Mouse (Mus musculus) effector memory CD4-positive, alpha-beta T cell, adult 7 months (primary cell): ENCODE results near the gene Trp73. TPM values are rescaled to one million over a fixed set of nuclear protein-coding genes. Genes with fewer than 3 reads are reported as not detected.

Experiments used
- polyA plus RNA-seq: library from polyadenylated mRNA; unstranded; fragments of 100-300 nt; shearing (Covaris generic); gene quantifications from one replicate; pipeline ENCODE4 v1.2.1, GENCODE M21; 2017

Trp73 gene
- polyA plus RNA-seq: 0.56 TPM

DNA sequence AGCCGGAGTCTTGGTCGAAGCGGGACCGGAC is at the start of gene Trp73:
TSS of gene Trp73 (minus strand) at position 27 of the 31 bp plus-strand sequence.

DNA sequence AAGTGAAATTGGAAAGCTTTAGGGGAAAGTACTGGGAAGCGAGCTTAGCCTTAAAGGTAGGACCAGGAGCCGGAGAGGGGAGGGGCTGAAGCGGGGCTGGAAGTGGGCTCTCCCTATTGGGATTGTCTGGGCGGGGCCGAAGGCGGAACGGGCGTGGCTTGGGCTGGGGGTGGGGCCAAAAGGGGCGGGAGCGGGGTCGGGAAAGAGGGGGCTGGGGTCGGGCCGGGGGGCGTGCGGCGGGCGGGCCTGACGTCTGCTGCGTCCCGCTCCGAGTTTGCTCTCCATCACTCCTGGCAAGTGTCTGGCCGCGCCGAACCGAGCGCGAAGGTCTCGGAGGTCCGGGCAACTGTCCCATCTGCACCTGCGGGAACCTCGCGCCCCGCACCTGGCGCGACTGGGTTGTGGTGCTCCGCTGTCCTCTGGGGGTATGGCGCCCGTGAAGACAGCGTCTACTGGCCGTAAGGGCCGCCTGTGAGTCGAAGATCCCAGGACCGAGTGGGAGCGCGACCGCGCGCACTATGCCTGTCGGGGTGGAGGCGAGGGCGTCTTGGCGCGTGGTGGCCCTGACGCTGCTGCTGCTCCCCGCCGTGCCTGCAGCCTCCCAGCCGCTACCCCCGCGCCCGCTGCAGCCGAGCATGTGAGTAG is 30.6 kb upstream of the Trp73 start, which contains the start of gene Megf6:
TSS of gene Megf6 (plus strand) at position 225 of the 645 bp plus-strand sequence.

DNA sequence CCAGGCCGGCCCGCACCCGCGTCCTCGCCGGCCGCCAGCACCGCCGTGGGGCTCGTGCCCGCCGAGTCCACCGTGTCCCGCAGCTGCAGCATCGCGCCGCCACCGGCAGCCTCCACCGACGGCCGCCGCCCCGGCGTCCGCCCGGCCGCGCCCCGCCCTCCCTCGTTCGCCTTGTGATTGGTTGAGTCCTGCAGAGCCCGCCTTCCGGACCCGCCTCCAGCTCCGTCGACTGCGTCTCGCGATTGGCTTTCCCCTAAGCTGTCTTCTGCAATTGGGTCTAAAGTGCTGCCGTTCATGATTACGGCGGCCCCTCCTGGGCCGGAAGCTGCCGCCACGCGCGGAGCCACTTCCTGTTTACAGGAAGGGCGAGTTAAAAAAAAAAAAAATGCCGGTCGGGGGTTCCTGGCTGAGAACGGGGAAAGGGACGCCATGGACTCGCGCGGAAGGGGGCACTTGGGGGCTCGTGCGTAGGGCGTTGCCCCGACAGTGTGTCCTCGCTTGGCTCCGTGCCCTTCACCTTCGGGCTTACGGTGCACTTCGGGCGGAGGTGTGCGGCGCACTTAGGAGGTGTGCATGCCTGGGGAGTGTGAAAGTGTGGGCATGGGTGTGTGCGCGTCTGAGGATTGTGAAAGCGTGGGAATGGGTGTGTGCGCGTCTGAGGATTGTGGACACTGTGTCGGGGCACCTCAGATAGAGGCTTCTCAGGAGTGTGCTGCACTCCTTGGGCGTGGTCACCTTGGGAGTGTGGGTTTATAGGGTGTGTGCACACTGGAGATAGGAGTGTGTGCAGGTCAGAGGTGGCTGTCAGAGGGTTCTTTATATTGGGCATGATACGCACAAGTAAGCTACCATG is 20.8 kb upstream of the Trp73 start, which contains the start of gene Tprgl:
TSS of gene Tprgl (minus strand) at position 129 of the 853 bp plus-strand sequence.

DNA sequence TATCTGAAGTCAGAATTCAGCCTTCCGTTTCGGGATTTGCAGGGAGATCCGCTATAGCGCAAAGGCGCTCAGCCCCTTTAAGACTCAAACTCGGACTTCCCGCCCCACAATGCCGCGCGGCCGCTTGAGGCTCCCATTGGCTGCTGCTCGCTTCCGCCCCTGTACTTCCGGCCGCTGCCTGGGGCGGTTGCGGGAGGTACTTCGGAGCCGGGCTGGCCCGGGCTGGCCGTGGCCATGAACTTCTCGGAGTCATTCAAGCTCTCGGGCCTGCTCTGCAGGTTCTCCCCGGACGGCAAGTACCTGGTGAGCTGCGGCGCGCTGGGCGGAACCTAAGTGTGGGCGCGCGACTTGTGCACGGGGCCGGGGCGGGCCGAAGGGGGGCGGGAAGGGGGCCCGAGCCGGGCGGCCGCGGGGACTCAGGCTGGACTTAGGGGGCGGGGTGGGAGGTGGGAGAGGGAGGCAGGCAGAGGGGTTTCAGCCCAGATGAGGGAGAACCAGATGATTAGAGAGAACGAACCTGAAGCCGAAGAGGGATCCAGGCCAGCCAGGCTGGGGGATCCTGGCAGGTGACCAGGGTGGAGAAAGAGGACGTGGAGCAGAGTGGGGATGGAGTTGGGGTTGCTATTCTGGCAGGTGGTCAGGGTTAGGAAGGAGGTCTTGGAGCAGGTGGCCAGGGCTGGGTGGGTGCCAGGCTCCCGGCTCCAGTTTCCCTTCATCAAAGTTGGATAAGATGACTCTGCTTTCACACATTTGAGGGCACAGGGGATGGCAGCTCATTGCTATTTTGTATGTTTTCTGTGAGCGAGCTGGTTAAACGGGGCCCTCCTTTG is 2.4 kb upstream of the Trp73 start, which contains the start of gene Wrap73:
TSS of gene Wrap73 (plus strand) at position 162 of the 830 bp plus-strand sequence.

DNA sequence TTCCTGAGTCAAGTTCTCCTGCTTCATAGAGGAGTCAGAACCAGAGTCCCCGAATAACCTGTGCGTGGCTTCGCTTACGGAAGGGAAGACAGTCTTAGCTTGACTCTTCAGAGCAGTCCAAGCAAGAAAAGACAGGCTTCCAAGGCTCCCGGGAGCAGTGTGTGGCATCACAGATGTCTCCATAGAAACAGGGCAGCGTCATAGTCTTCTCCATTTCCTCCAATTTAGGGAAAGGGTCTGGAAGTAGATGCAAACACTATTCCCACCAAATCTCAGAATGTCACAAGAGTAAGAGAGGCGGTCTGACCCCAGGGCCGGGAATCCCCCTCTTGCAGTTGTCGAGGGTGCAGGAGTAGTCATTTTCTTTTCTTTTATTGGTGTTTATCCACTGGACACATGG is 97.4 kb downstream of the Trp73 start, which contains the start of gene Ccdc27:
TSS of gene Ccdc27 (minus strand) at position 101 of the 400 bp plus-strand sequence.

DNA sequence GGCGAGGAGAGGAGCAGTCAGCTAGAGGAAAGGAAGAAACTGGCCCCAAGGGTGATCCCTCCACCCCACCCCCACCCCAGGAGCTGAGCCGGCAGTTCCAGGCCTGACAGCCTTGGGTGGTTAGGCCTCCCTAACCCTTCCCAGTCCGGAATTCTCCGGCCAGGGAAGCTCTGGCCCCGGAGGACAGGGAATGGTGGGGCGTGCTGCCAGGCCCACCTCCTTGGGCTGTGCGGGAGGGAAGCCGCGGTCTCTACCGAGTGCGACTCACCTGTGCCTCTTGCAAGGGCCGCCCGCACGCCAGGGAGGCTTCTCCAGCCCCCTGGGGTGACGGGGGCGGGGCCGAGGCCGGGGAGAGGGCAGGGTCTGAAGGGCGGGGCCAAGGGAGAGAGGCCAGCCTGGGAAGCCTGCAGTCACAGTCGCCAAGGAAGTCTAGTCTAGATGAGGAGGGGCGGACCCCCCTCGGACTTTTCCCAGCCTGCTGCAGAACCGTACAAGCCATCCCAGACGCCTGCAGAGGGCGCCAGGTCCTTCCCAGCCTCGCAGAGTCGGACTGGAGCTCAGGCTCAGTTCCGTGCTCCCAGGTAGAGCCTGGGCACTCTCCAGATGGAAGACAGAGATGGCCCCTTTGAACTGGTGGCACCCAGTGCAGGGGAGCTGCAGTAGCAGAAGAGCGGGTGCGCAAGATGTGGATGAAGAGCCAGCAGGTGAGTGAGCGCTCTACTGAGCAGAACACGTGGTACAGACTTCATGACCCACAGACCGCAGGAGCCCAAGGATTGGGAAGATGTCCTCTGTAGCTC is 114.2 kb downstream of the Trp73 start, which contains the start of gene Smim1:
TSS of gene Smim1 (minus strand) at position 590 of the 800 bp plus-strand sequence.

DNA sequence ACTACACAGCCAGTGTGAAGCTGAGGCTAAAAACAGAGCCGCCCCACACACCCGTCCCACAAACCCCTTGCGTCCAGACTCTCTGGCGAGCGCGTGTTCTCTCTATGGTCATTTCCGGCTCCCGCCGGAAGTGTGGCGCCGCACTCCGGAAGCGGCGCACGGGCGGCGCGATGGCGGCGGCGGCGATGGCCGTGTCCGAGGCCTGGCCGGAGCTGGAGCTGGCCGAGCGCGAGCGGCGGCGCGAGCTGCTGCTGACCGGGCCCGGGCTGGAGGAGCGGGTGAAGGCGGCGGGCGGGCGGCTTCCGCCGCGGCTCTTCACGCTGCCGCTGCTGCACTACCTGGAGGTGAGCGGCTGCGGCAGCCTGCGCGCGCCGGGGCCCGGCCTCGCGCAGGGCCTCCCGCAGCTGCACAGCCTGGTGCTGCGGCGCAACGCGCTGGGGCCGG is 128.3 kb downstream of the Trp73 start, which contains the start of gene Lrrc47:
TSS of gene Lrrc47 (plus strand) at position 86 of the 444 bp plus-strand sequence.

Other genes starting within 250 kb of the Trp73 start
- gene A430005L14Rik, start 183.0 kb downstream of the Trp73 start, polyA plus RNA-seq: 35.3 TPM
- 16.0 TPM for gene Dffb, start 165.1 kb downstream of the Trp73 start, polyA plus RNA-seq
- gene Cep104, start 165.0 kb downstream of the Trp73 start, polyA plus RNA-seq: 10.8 TPM
- 46.7 TPM for gene Lrrc47, start 128.5 kb downstream of the Trp73 start, polyA plus RNA-seq
- gene Smim1, start 114.0 kb downstream of the Trp73 start, polyA plus RNA-seq: 0.76 TPM
- gene Ccdc27, start 97.5 kb downstream of the Trp73 start, polyA plus RNA-seq: not detected
- gene Wrap73, start 2.2 kb upstream of the Trp73 start, polyA plus RNA-seq: 22.3 TPM
- gene Tprgl, start 20.5 kb upstream of the Trp73 start, polyA plus RNA-seq: 387 TPM
- gene Megf6, start 30.5 kb upstream of the Trp73 start, polyA plus RNA-seq: 0.48 TPM
- 0.72 TPM for gene Arhgef16, start 161.5 kb upstream of the Trp73 start, polyA plus RNA-seq
- not detected for gene B230104I21Rik, start 195.9 kb upstream of the Trp73 start, polyA plus RNA-seq